Mouse (Mus musculus) erythroblast, embryonic 14.5 days (primary cell): Measurements from ENCODE around the gene Zfand2b.

Experiments used
- GATA1 ChIP-seq: IDR thresholded peaks from 2 replicates; pipeline ENCODE4 v1.6.1; 2012; ENCODE audit warnings: low read length, inconsistent platforms, mixed read lengths
- TAL1 ChIP-seq: IDR thresholded peaks from 3 replicates; pipeline ENCODE4 v1.6.1; 2012; ENCODE audit warnings: low read length, inconsistent platforms, mixed read lengths

GRCm38 (mm10) chr1:75122211-75122610, 46.2 kb upstream of the Zfand2b start:
- TF ChIP-seq GATA1 (no peak), TAL1 (no peak)
